Mouse (Mus musculus): ENCODE data around the gene Gm17267. TPM values are rescaled to one million over a fixed set of nuclear protein-coding genes. Genes with fewer than 3 reads are reported as not detected.
"Not testable (repeated sequence)": the region's sequence is repeated elsewhere in the genome, so short reads cannot be mapped to it uniquely, and the experiment has no call there.

The Gm17267 gene
- total RNA-seq (2017) = not detected in 3 replicates

DNA sequence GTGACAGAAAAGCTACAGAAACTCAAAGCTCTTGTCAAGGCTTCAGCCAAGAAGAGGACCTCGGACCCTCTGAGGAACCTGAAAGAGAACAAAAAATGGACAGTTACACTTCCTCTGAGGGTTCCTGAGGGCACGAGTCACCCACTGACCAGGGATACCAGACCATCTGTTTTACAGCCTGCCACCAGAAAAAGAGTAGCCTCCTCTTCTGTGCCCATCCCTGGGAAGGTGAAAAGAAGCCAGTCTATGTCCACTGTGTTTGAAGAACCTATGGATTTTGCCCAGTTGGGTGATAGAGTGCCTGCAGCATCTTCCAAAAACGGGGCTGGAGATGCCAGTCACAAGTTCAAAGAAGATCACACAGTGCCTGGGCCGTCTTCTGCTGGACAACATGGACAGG, at the start of gene Gm17267:
Gene Gm17267, plus strand, starts transcription at position 301 of the 400 bp plus-strand sequence.
- not testable (repeated sequence) for ATAC-seq (replicated peaks; ENCODE audit: insufficient number of reproducible peaks, low FRiP score, low TSS enrichment, poor library complexity, severe bottlenecking)
